Mouse (Mus musculus) hematopoietic multipotent progenitor cell, adult 10-12 weeks (in vitro differentiated cells): ENCODE data around the gene 3110018I06Rik. TPM values are rescaled to one million over a fixed set of nuclear protein-coding genes. Genes with fewer than 3 reads are reported as not detected.

ENCODE experiments used
- polyA plus RNA-seq: library from polyadenylated mRNA; stranded (reverse); fragments of >175 nt; gene quantifications from 2 replicates; pipeline ENCODE4 v1.2.3, GENCODE M21; 2012; ENCODE audit warnings: low replicate concordance

The 3110018I06Rik gene
- not detected in 2 replicates for polyA plus RNA-seq

DNA sequence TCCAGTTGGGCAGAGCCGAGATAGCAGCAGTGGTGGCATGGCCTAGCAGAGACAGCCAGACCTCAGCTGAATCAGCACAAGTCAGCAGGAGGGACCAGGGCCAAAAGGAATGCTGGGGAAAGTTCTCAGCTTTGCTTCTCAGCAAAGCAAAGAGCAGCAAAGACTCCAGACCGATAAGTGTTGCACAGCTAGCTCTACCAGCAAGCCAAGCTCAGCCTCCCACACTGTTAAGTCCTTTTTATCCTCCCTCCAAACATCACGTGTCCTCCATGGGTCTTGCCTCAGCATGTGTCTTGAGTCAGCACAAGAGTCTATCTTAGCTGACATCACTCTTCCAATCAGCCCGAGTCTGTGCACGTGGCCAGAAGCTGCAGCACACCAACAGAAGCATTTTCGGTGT, at the start of gene 3110018I06Rik:
Gene 3110018I06Rik (plus strand): TSS at position 262 of the 400 bp plus-strand sequence.

